Mouse (Mus musculus): ENCODE results near the gene Fgfr1op.

GRCm38 (mm10) chr17:8199936-8200330 lies 34.6 kb downstream of the Fgfr1op start:
- TF ChIP-seq CTCF (IDR thresholded peaks at IDR 0.05; ENCODE audit: low read depth): no peak
- no peak for TF ChIP-seq EP300 (IDR thresholded peaks at IDR 0.05; ENCODE audit: low read depth)

All from heart, postnatal 0 days (tissue).